Mouse (Mus musculus): Measurements from ENCODE around the gene Pde9a. TPM values are rescaled to one million over a fixed set of nuclear protein-coding genes. Genes with fewer than 3 reads are reported as not detected.

Gene Pde9a
- total and polyA plus RNA-seq, 2 experiments from 2014 or later, result 43.6 to 43.9 TPM

- no peaks in the 10 kb centered on the region for H3K9me3 ChIP-seq (ENCODE audit: low read length)
- DNase-seq, result no peak
- no peak overlapping the region for H3K4me3 ChIP-seq (ENCODE audit: low read depth, low read length)
- H3K27ac ChIP-seq (ENCODE audit: low read depth, low read length), result no peak overlapping the region
- no peaks in the 10 kb centered on the region for H3K4me1 ChIP-seq (ENCODE audit: insufficient read depth)
- H3K27me3 ChIP-seq (ENCODE audit: insufficient read depth, low read length), result no peaks in the 10 kb centered on the region
- TF ChIP-seq CTCF (IDR thresholded peaks at IDR 0.05; ENCODE audit: low read depth), result no peak
- 59% methylated on average over 7 of the region's 7 CpGs for WGBS
- no peak overlapping the region for H3K4me2 ChIP-seq (ENCODE audit: low read depth)
- no peak overlapping the region for H3K9ac ChIP-seq
- no peak for ATAC-seq
- peaks cover 46% of the 10 kb centered on the region for H3K36me3 ChIP-seq (ENCODE audit: insufficient read depth)
Measured at GRCm38 (mm10) chr17:31445061-31445731, 59.2 kb downstream of the Pde9a start.

GRCm38 (mm10) chr17:31447766-31448165, 61.8 kb downstream of the Pde9a start:
- H3K36me3 ChIP-seq (ENCODE audit: insufficient read depth), result peaks cover 46% of the 10 kb centered on the region
- 71% methylated on average over 5 of the region's 5 CpGs for WGBS
- no peak for DNase-seq
- no peak overlapping the region for H3K9ac ChIP-seq
- no peak for ATAC-seq
- H3K27me3 ChIP-seq (ENCODE audit: insufficient read depth, low read length), result no peaks in the 10 kb centered on the region
- H3K4me1 ChIP-seq (ENCODE audit: insufficient read depth), result peaks cover 6% of the 10 kb centered on the region
- H3K4me3 ChIP-seq (ENCODE audit: low read depth, low read length), result no peak overlapping the region
- no peak overlapping the region for H3K4me2 ChIP-seq (ENCODE audit: low read depth)
- no peak for TF ChIP-seq CTCF (IDR thresholded peaks at IDR 0.05; ENCODE audit: low read depth)
- H3K27ac ChIP-seq (ENCODE audit: low read depth, low read length), result no peak overlapping the region
- no peaks in the 10 kb centered on the region for H3K9me3 ChIP-seq (ENCODE audit: low read length)

- no peak overlapping the region for H3K4me3 ChIP-seq (ENCODE audit: low read depth, low read length)
- no peaks in the 10 kb centered on the region for H3K9me3 ChIP-seq (ENCODE audit: low read length)
- no peak overlapping the region for H3K4me2 ChIP-seq (ENCODE audit: low read depth)
- H3K4me1 ChIP-seq (ENCODE audit: insufficient read depth), result peaks cover 6% of the 10 kb centered on the region
- peak; percentile 58 for TF ChIP-seq CTCF (IDR thresholded peaks at IDR 0.05; ENCODE audit: low read depth)
- H3K9ac ChIP-seq, result no peak overlapping the region
- 70% methylated on average over 1 of the region's 1 CpGs for WGBS
- no peaks in the 10 kb centered on the region for H3K27me3 ChIP-seq (ENCODE audit: insufficient read depth, low read length)
- DNase-seq, result peak; percentile 45
- no peak for ATAC-seq
- no peak overlapping the region for H3K27ac ChIP-seq (ENCODE audit: low read depth, low read length)
- H3K36me3 ChIP-seq (ENCODE audit: insufficient read depth), result peaks cover 44% of the 10 kb centered on the region
Measured at GRCm38 (mm10) chr17:31448519-31448918, 62.5 kb downstream of the Pde9a start.

GRCm38 (mm10) chr17:31450206-31450605, 64.2 kb downstream of the Pde9a start:
- no peak overlapping the region for H3K4me3 ChIP-seq (ENCODE audit: low read depth, low read length)
- H3K27ac ChIP-seq (ENCODE audit: low read depth, low read length), result peak overlapping the region; percentile 62
- H3K27me3 ChIP-seq (ENCODE audit: insufficient read depth, low read length), result no peaks in the 10 kb centered on the region
- ATAC-seq (peak; percentile 36), DNase-seq (peak; percentile 58)
- WGBS, result 43% methylated on average over 3 of the region's 3 CpGs
- H3K36me3 ChIP-seq (ENCODE audit: insufficient read depth), result peaks cover 40% of the 10 kb centered on the region
- H3K4me1 ChIP-seq (ENCODE audit: insufficient read depth), result peaks cover 6% of the 10 kb centered on the region
- H3K4me2 ChIP-seq (ENCODE audit: low read depth), result no peak overlapping the region
- no peaks in the 10 kb centered on the region for H3K9me3 ChIP-seq (ENCODE audit: low read length)
- no peak overlapping the region for H3K9ac ChIP-seq
- TF ChIP-seq CTCF (IDR thresholded peaks at IDR 0.05; ENCODE audit: low read depth), result no peak

DNA sequence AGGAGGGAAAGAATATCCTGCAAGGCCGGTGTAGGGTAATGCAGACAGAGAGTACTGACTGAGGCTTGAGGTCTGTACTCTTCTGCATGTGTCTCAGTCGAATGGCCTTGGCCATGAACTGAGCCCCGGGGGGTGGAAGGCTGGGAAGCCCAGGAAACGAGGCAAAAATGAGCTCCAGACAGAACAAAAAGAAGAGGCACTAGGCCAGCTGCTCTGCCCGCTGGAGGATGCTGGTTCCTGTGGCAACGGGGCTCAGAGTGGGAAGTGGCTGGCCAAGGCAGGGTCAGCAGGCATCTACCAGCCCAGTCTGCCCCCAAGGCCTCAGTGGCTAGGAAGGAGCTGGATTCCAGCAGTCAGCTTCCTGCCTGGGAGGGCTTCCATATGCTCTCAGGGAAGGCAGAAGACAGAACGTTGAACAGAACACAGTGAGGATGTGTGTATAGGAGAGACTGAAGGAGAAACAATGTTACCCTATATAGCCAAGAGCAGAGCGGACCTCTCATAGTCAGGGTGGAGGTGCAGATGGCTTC, 65.2 kb downstream of the Pde9a start:
- DNase-seq (peak; percentile 63), ATAC-seq (peak; percentile 78)
- Histone ChIP-seq H3K36me3 (ENCODE audit: insufficient read depth) (peaks cover 41% of the 10 kb centered on the region), H3K9me3 (ENCODE audit: low read length) (no peaks in the 10 kb centered on the region), H3K4me3 (ENCODE audit: low read depth, low read length) (no peak overlapping the region), H3K4me2 (ENCODE audit: low read depth) (no peak overlapping the region), H3K27me3 (ENCODE audit: insufficient read depth, low read length) (no peaks in the 10 kb centered on the region), H3K9ac (no peak overlapping the region), H3K4me1 (ENCODE audit: insufficient read depth) (peaks cover 6% of the 10 kb centered on the region), H3K27ac (ENCODE audit: low read depth, low read length) (peak overlapping the region; percentile 62)
- 39% methylated on average over 8 of the region's 8 CpGs for WGBS
- no peak for TF ChIP-seq CTCF (IDR thresholded peaks at IDR 0.05; ENCODE audit: low read depth)

DNA sequence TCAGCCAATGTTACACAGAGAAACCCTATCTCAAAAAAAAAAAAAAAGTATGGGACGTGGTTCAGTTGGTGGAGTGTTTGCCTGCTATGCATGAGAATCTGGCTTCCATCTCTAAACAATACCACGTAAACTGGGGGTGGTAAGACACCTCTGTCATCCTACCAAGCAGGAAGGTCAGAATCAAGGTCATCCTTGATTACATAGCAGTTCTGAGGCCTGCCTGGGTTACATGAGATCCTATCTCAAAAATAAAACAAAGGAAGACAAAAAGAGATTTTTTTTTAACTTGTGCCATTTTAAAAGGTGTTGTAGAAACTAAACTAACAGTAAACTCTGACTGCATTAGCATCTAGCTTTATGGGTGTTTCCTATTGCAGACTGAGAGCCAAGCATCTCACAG, 66.8 kb downstream of the Pde9a start:
- ATAC-seq, result no peak
- no peaks in the 10 kb centered on the region for H3K27me3 ChIP-seq (ENCODE audit: insufficient read depth, low read length)
- peaks cover 11% of the 10 kb centered on the region for H3K4me1 ChIP-seq (ENCODE audit: insufficient read depth)
- H3K9me3 ChIP-seq (ENCODE audit: low read length), result no peaks in the 10 kb centered on the region
- no peak overlapping the region for H3K27ac ChIP-seq (ENCODE audit: low read depth, low read length)
- WGBS, result 83% methylated on average over 2 of the region's 2 CpGs
- no peak overlapping the region for H3K4me3 ChIP-seq (ENCODE audit: low read depth, low read length)
- TF ChIP-seq CTCF (IDR thresholded peaks at IDR 0.05; ENCODE audit: low read depth), result no peak
- no peak overlapping the region for H3K4me2 ChIP-seq (ENCODE audit: low read depth)
- DNase-seq, result no peak
- no peak overlapping the region for H3K9ac ChIP-seq
- H3K36me3 ChIP-seq (ENCODE audit: insufficient read depth), result peaks cover 39% of the 10 kb centered on the region

GRCm38 (mm10) chr17:31453476-31453875, 67.5 kb downstream of the Pde9a start:
- H3K27ac ChIP-seq (ENCODE audit: low read depth, low read length), result no peak overlapping the region
- TF ChIP-seq CTCF (IDR thresholded peaks at IDR 0.05; ENCODE audit: low read depth), result no peak
- H3K4me2 ChIP-seq (ENCODE audit: low read depth), result no peak overlapping the region
- peaks cover 43% of the 10 kb centered on the region for H3K36me3 ChIP-seq (ENCODE audit: insufficient read depth)
- peaks cover 11% of the 10 kb centered on the region for H3K4me1 ChIP-seq (ENCODE audit: insufficient read depth)
- no peak overlapping the region for H3K9ac ChIP-seq
- H3K27me3 ChIP-seq (ENCODE audit: insufficient read depth, low read length), result no peaks in the 10 kb centered on the region
- H3K4me3 ChIP-seq (ENCODE audit: low read depth, low read length), result no peak overlapping the region
- WGBS, result 90% methylated on average over 3 of the region's 3 CpGs
- ATAC-seq (no peak), DNase-seq (no peak)
- no peaks in the 10 kb centered on the region for H3K9me3 ChIP-seq (ENCODE audit: low read length)
